Mouse (Mus musculus): ENCODE measurements at regions not wholly inside any gene's neighbourhood (a gene's known extent, or its start where the extent isn't known, plus 50 kb on each side); places are given as distances from the start of the nearest gene placed in this dataset.

- no peak for TF ChIP-seq CTCF (IDR thresholded peaks at IDR 0.05; ENCODE audit: low read depth)
- ATAC-seq: no peak
- no peak overlapping the region for H3K9ac ChIP-seq (ENCODE audit: low read depth, low read length)
- H3K9me3 ChIP-seq (ENCODE audit: control insufficient read depth): 0 out of 2 replicates have a peak, but pooled peaks cover under 1% of the 10 kb centered on the region
- H3K4me1 ChIP-seq (replicated peaks; ENCODE audit: control insufficient read depth, insufficient read depth, low read length): no peaks in the 10 kb centered on the region
- H3K36me3 ChIP-seq (ENCODE audit: control insufficient read depth, insufficient read depth): no peaks in the 10 kb centered on the region
- H3K27me3 ChIP-seq (replicated peaks; ENCODE audit: control insufficient read depth, insufficient read depth, low read length): no peaks in the 10 kb centered on the region
- 100% methylated on average over 1 of the region's 1 CpGs for WGBS
- no peak overlapping the region for H3K4me3 ChIP-seq (ENCODE audit: low read depth, low read length)
- H3K4me2 ChIP-seq (replicated peaks; ENCODE audit: low read depth): no peak overlapping the region
- H3K27ac ChIP-seq (ENCODE audit: low read depth, low read length): no peak overlapping the region
These were observed 166.5 kb upstream of the Agr3 start for GRCm38 (mm10) chr12:35758916-35759315.

- H3K4me2 ChIP-seq (replicated peaks; ENCODE audit: low read depth): no peak overlapping the region
- 0 out of 2 replicates have a peak, but pooled peaks cover 3% of the 10 kb centered on the region for H3K9me3 ChIP-seq (ENCODE audit: control insufficient read depth)
- H3K27me3 ChIP-seq (replicated peaks; ENCODE audit: control insufficient read depth, insufficient read depth, low read length): no peaks in the 10 kb centered on the region
- H3K9ac ChIP-seq (ENCODE audit: low read depth, low read length): no peak overlapping the region
- ATAC-seq: no peak
- 85% methylated on average over 4 of the region's 4 CpGs for WGBS
- H3K36me3 ChIP-seq (ENCODE audit: control insufficient read depth, insufficient read depth): no peaks in the 10 kb centered on the region
- H3K27ac ChIP-seq (ENCODE audit: low read depth, low read length): no peak overlapping the region
- H3K4me3 ChIP-seq (ENCODE audit: low read depth, low read length): no peak overlapping the region
- H3K4me1 ChIP-seq (replicated peaks; ENCODE audit: control insufficient read depth, insufficient read depth, low read length): no peaks in the 10 kb centered on the region
- TF ChIP-seq CTCF (IDR thresholded peaks at IDR 0.05; ENCODE audit: low read depth): no peak
These were observed 170.3 kb upstream of the Agr3 start for GRCm38 (mm10) chr12:35755159-35755558.

GRCm38 (mm10) chr12:35747997-35748396, 177.4 kb upstream of the Agr3 start:
- ATAC-seq: no peak
- no peak overlapping the region for H3K9ac ChIP-seq (ENCODE audit: low read depth, low read length)
- H3K27me3 ChIP-seq (replicated peaks; ENCODE audit: control insufficient read depth, insufficient read depth, low read length): no peaks in the 10 kb centered on the region
- H3K27ac ChIP-seq (ENCODE audit: low read depth, low read length): no peak overlapping the region
- no peaks in the 10 kb centered on the region for H3K9me3 ChIP-seq (ENCODE audit: control insufficient read depth)
- 75% methylated on average over 3 of the region's 3 CpGs for WGBS
- H3K36me3 ChIP-seq (ENCODE audit: control insufficient read depth, insufficient read depth): no peaks in the 10 kb centered on the region
- no peak overlapping the region for H3K4me2 ChIP-seq (replicated peaks; ENCODE audit: low read depth)
- TF ChIP-seq CTCF (IDR thresholded peaks at IDR 0.05; ENCODE audit: low read depth): no peak
- no peaks in the 10 kb centered on the region for H3K4me1 ChIP-seq (replicated peaks; ENCODE audit: control insufficient read depth, insufficient read depth, low read length)
- H3K4me3 ChIP-seq (ENCODE audit: low read depth, low read length): no peak overlapping the region

GRCm38 (mm10) chr12:35746691-35747299, 178.6 kb upstream of the Agr3 start:
- Histone ChIP-seq H3K36me3 (ENCODE audit: control insufficient read depth, insufficient read depth) (no peaks in the 10 kb centered on the region), H3K27ac (ENCODE audit: low read depth, low read length) (no peak overlapping the region), H3K4me2 (replicated peaks; ENCODE audit: low read depth) (no peak overlapping the region), H3K4me1 (replicated peaks; ENCODE audit: control insufficient read depth, insufficient read depth, low read length) (no peaks in the 10 kb centered on the region), H3K4me3 (ENCODE audit: low read depth, low read length) (no peak overlapping the region), H3K27me3 (replicated peaks; ENCODE audit: control insufficient read depth, insufficient read depth, low read length) (no peaks in the 10 kb centered on the region), H3K9me3 (ENCODE audit: control insufficient read depth) (no peaks in the 10 kb centered on the region), H3K9ac (ENCODE audit: low read depth, low read length) (no peak overlapping the region)
- WGBS: 45% methylated on average over 3 of the region's 3 CpGs
- no peak for TF ChIP-seq CTCF (IDR thresholded peaks at IDR 0.05; ENCODE audit: low read depth)
- no peak for ATAC-seq

- H3K9me3 ChIP-seq (ENCODE audit: control insufficient read depth): no peaks in the 10 kb centered on the region
- no peak overlapping the region for H3K27ac ChIP-seq (ENCODE audit: low read depth, low read length)
- no peak for TF ChIP-seq CTCF (IDR thresholded peaks at IDR 0.05; ENCODE audit: low read depth)
- no peak for ATAC-seq
- H3K4me3 ChIP-seq (ENCODE audit: low read depth, low read length): no peak overlapping the region
- no peaks in the 10 kb centered on the region for H3K36me3 ChIP-seq (ENCODE audit: control insufficient read depth, insufficient read depth)
- H3K4me2 ChIP-seq (replicated peaks; ENCODE audit: low read depth): no peak overlapping the region
- no peaks in the 10 kb centered on the region for H3K4me1 ChIP-seq (replicated peaks; ENCODE audit: control insufficient read depth, insufficient read depth, low read length)
- WGBS: 13% methylated on average over 1 of the region's 1 CpGs
- H3K9ac ChIP-seq (ENCODE audit: low read depth, low read length): no peak overlapping the region
- H3K27me3 ChIP-seq (replicated peaks; ENCODE audit: control insufficient read depth, insufficient read depth, low read length): no peaks in the 10 kb centered on the region
These were observed 182.7 kb upstream of the Agr3 start for GRCm38 (mm10) chr12:35742729-35743128.

GRCm38 (mm10) chr12:35736427-35736826, 189.0 kb upstream of the Agr3 start:
- H3K36me3 ChIP-seq (ENCODE audit: control insufficient read depth, insufficient read depth): no peaks in the 10 kb centered on the region
- 47% methylated on average over 2 of the region's 2 CpGs for WGBS
- H3K9me3 ChIP-seq (ENCODE audit: control insufficient read depth): no peaks in the 10 kb centered on the region
- H3K4me2 ChIP-seq (replicated peaks; ENCODE audit: low read depth): no peak overlapping the region
- no peak for ATAC-seq
- no peak overlapping the region for H3K9ac ChIP-seq (ENCODE audit: low read depth, low read length)
- H3K27me3 ChIP-seq (replicated peaks; ENCODE audit: control insufficient read depth, insufficient read depth, low read length): no peaks in the 10 kb centered on the region
- no peaks in the 10 kb centered on the region for H3K4me1 ChIP-seq (replicated peaks; ENCODE audit: control insufficient read depth, insufficient read depth, low read length)
- no peak overlapping the region for H3K27ac ChIP-seq (ENCODE audit: low read depth, low read length)
- TF ChIP-seq CTCF (IDR thresholded peaks at IDR 0.05; ENCODE audit: low read depth): no peak
- H3K4me3 ChIP-seq (ENCODE audit: low read depth, low read length): no peak overlapping the region

- Histone ChIP-seq H3K4me1 (replicated peaks; ENCODE audit: control insufficient read depth, insufficient read depth, low read length) (no peaks in the 10 kb centered on the region), H3K9me3 (ENCODE audit: control insufficient read depth) (no peaks in the 10 kb centered on the region), H3K36me3 (ENCODE audit: control insufficient read depth, insufficient read depth) (no peaks in the 10 kb centered on the region), H3K9ac (ENCODE audit: low read depth, low read length) (no peak overlapping the region), H3K27ac (ENCODE audit: low read depth, low read length) (no peak overlapping the region), H3K4me3 (ENCODE audit: low read depth, low read length) (no peak overlapping the region), H3K4me2 (replicated peaks; ENCODE audit: low read depth) (no peak overlapping the region), H3K27me3 (replicated peaks; ENCODE audit: control insufficient read depth, insufficient read depth, low read length) (no peaks in the 10 kb centered on the region)
- ATAC-seq: no peak
- 58% methylated on average over 2 of the region's 2 CpGs for WGBS
- TF ChIP-seq CTCF (IDR thresholded peaks at IDR 0.05; ENCODE audit: low read depth): no peak
These were observed 190.4 kb upstream of the Agr3 start for GRCm38 (mm10) chr12:35735002-35735401.

Measured in intestine, postnatal 0 days (tissue).